Mouse (Mus musculus): ENCODE data around the gene Dapk2. TPM values are rescaled to one million over a fixed set of nuclear protein-coding genes. Genes with fewer than 3 reads are reported as not detected.

Gene Dapk2
- polyA plus RNA-seq, 1 experiment = 0.30 TPM

GRCm38 (mm10) chr9:66239691-66240090 lies 81.7 kb downstream of the Dapk2 start:
- TF ChIP-seq POLR2A (IDR thresholded peaks at IDR 0.05; ENCODE audit: low read depth, low read length) (no peak), CTCF (IDR thresholded peaks at IDR 0.05; ENCODE audit: borderline replicate concordance, insufficient read depth, low read length) (no peak)
- Histone ChIP-seq H3K4me3 (ENCODE audit: insufficient read depth, low read length) (no peak overlapping the region), H3K4me1 (ENCODE audit: control insufficient read depth, insufficient read depth, low read length) (peaks cover 10% of the 10 kb centered on the region), H3K27ac (ENCODE audit: insufficient read depth, low read length) (no peak overlapping the region)

GRCm38 (mm10) chr9:66240493-66240892 lies 82.5 kb downstream of the Dapk2 start:
- no peak overlapping the region for H3K27ac ChIP-seq (ENCODE audit: insufficient read depth, low read length)
- H3K4me3 ChIP-seq (ENCODE audit: insufficient read depth, low read length) = no peak overlapping the region
- no peak for TF ChIP-seq POLR2A (IDR thresholded peaks at IDR 0.05; ENCODE audit: low read depth, low read length)
- no peak for TF ChIP-seq CTCF (IDR thresholded peaks at IDR 0.05; ENCODE audit: borderline replicate concordance, insufficient read depth, low read length)
- H3K4me1 ChIP-seq (ENCODE audit: control insufficient read depth, insufficient read depth, low read length) = peaks cover 10% of the 10 kb centered on the region

GRCm38 (mm10) chr9:66240991-66241390 lies 83.0 kb downstream of the Dapk2 start:
- TF ChIP-seq POLR2A (IDR thresholded peaks at IDR 0.05; ENCODE audit: low read depth, low read length) (no peak), CTCF (IDR thresholded peaks at IDR 0.05; ENCODE audit: borderline replicate concordance, insufficient read depth, low read length) (no peak)
- peaks cover 10% of the 10 kb centered on the region for H3K4me1 ChIP-seq (ENCODE audit: control insufficient read depth, insufficient read depth, low read length)
- H3K4me3 ChIP-seq (ENCODE audit: insufficient read depth, low read length) = no peak overlapping the region
- no peak overlapping the region for H3K27ac ChIP-seq (ENCODE audit: insufficient read depth, low read length)

GRCm38 (mm10) chr9:66241722-66242121 lies 83.7 kb downstream of the Dapk2 start:
- no peak overlapping the region for H3K4me3 ChIP-seq (ENCODE audit: insufficient read depth, low read length)
- no peak overlapping the region for H3K27ac ChIP-seq (ENCODE audit: insufficient read depth, low read length)
- no peak for TF ChIP-seq CTCF (IDR thresholded peaks at IDR 0.05; ENCODE audit: borderline replicate concordance, insufficient read depth, low read length)
- TF ChIP-seq POLR2A (IDR thresholded peaks at IDR 0.05; ENCODE audit: low read depth, low read length) = no peak
- peaks cover 10% of the 10 kb centered on the region for H3K4me1 ChIP-seq (ENCODE audit: control insufficient read depth, insufficient read depth, low read length)

- Histone ChIP-seq H3K4me1 (ENCODE audit: control insufficient read depth, insufficient read depth, low read length) (peaks cover 10% of the 10 kb centered on the region), H3K27ac (ENCODE audit: insufficient read depth, low read length) (no peak overlapping the region), H3K4me3 (ENCODE audit: insufficient read depth, low read length) (no peak overlapping the region)
- TF ChIP-seq CTCF (IDR thresholded peaks at IDR 0.05; ENCODE audit: borderline replicate concordance, insufficient read depth, low read length) = no peak
- no peak for TF ChIP-seq POLR2A (IDR thresholded peaks at IDR 0.05; ENCODE audit: low read depth, low read length)
Measured at GRCm38 (mm10) chr9:66243240-66243639, 85.2 kb downstream of the Dapk2 start.

- TF ChIP-seq CTCF (IDR thresholded peaks at IDR 0.05; ENCODE audit: borderline replicate concordance, insufficient read depth, low read length) (no peak), POLR2A (IDR thresholded peaks at IDR 0.05; ENCODE audit: low read depth, low read length) (no peak)
- Histone ChIP-seq H3K27ac (ENCODE audit: insufficient read depth, low read length) (no peak overlapping the region), H3K4me1 (ENCODE audit: control insufficient read depth, insufficient read depth, low read length) (peaks cover 8% of the 10 kb centered on the region), H3K4me3 (ENCODE audit: insufficient read depth, low read length) (no peak overlapping the region)
Measured at GRCm38 (mm10) chr9:66244079-66244478, 86.1 kb downstream of the Dapk2 start.

GRCm38 (mm10) chr9:66245707-66246106 lies 87.7 kb downstream of the Dapk2 start:
- Histone ChIP-seq H3K4me3 (ENCODE audit: insufficient read depth, low read length) (no peak overlapping the region), H3K4me1 (ENCODE audit: control insufficient read depth, insufficient read depth, low read length) (peaks cover 4% of the 10 kb centered on the region), H3K27ac (ENCODE audit: insufficient read depth, low read length) (no peak overlapping the region)
- TF ChIP-seq CTCF (IDR thresholded peaks at IDR 0.05; ENCODE audit: borderline replicate concordance, insufficient read depth, low read length) (no peak), POLR2A (IDR thresholded peaks at IDR 0.05; ENCODE audit: low read depth, low read length) (no peak)

GRCm38 (mm10) chr9:66249281-66249680 lies 91.3 kb downstream of the Dapk2 start:
- Histone ChIP-seq H3K4me1 (ENCODE audit: control insufficient read depth, insufficient read depth, low read length) (no peaks in the 10 kb centered on the region), H3K27ac (ENCODE audit: insufficient read depth, low read length) (no peak overlapping the region), H3K4me3 (ENCODE audit: insufficient read depth, low read length) (no peak overlapping the region)
- TF ChIP-seq POLR2A (IDR thresholded peaks at IDR 0.05; ENCODE audit: low read depth, low read length) = no peak
- no peak for TF ChIP-seq CTCF (IDR thresholded peaks at IDR 0.05; ENCODE audit: borderline replicate concordance, insufficient read depth, low read length)

GRCm38 (mm10) chr9:66251159-66251691 lies 93.2 kb downstream of the Dapk2 start:
- TF ChIP-seq POLR2A (IDR thresholded peaks at IDR 0.05; ENCODE audit: low read depth, low read length) = no peak
- no peaks in the 10 kb centered on the region for H3K4me1 ChIP-seq (ENCODE audit: control insufficient read depth, insufficient read depth, low read length)
- H3K27ac ChIP-seq (ENCODE audit: insufficient read depth, low read length) = no peak overlapping the region
- H3K4me3 ChIP-seq (ENCODE audit: insufficient read depth, low read length) = no peak overlapping the region

GRCm38 (mm10) chr9:66261741-66262140 lies 103.7 kb downstream of the Dapk2 start:
- Histone ChIP-seq H3K4me3 (ENCODE audit: insufficient read depth, low read length) (no peak overlapping the region), H3K4me1 (ENCODE audit: control insufficient read depth, insufficient read depth, low read length) (no peaks in the 10 kb centered on the region), H3K27ac (ENCODE audit: insufficient read depth, low read length) (no peak overlapping the region)
- no peak for TF ChIP-seq POLR2A (IDR thresholded peaks at IDR 0.05; ENCODE audit: low read depth, low read length)
- no peak for TF ChIP-seq CTCF (IDR thresholded peaks at IDR 0.05; ENCODE audit: borderline replicate concordance, insufficient read depth, low read length)

- Histone ChIP-seq H3K4me1 (ENCODE audit: control insufficient read depth, insufficient read depth, low read length) (no peaks in the 10 kb centered on the region), H3K27ac (ENCODE audit: insufficient read depth, low read length) (no peak overlapping the region), H3K4me3 (ENCODE audit: insufficient read depth, low read length) (no peak overlapping the region)
- TF ChIP-seq POLR2A (IDR thresholded peaks at IDR 0.05; ENCODE audit: low read depth, low read length) = no peak
- no peak for TF ChIP-seq CTCF (IDR thresholded peaks at IDR 0.05; ENCODE audit: borderline replicate concordance, insufficient read depth, low read length)
Measured at GRCm38 (mm10) chr9:66263701-66264100, 105.7 kb downstream of the Dapk2 start.
